Mouse (Mus musculus) left cerebral cortex, postnatal 14 days (tissue): ENCODE data around the gene Rimkla. TPM values are rescaled to one million over a fixed set of nuclear protein-coding genes. Genes with fewer than 3 reads are reported as not detected.

Experiments
- DNase-seq, 2 experiments: peaks; one replicate each; pipeline ENCODE4 v3.0.0; 2021 to 2022; ENCODE audit warnings: low spot score in 2 of 2, mixed read lengths in 1 of 2
- intact Hi-C: fragments of 180-260 bp; cut with DNase I; formaldehyde crosslinking; loops from one replicate; pipeline ENCODE4 v1.15.1; 2025
- total RNA-seq, 2 experiments: library from RNA; stranded (reverse); gene quantifications; 2 replicates each; pipeline ENCODE4 v1.2.3; 2021

Rimkla gene
- total RNA-seq, 2 experiments from 2014 or later = 11.6 to 13.5 TPM

- intact Hi-C loops = no loop called here
- DNase-seq = peak in 1 of 2 experiments; percentile 39
Observed at GRCm38 (mm10) chr4:119430678-119431077, 61.8 kb downstream of the Rimkla start.

GRCm38 (mm10) chr4:119427680-119428079 lies 64.7 kb downstream of the Rimkla start:
- intact Hi-C loops = loop anchor here (5.0 kb wide), 1 partner anchor 35 kb away; no protein-coding TSS in a partner anchor
- DNase-seq = no peak

GRCm38 (mm10) chr4:119425601-119426000 lies 66.8 kb downstream of the Rimkla start:
- intact Hi-C loops = loop anchor here (5.0 kb wide), 1 partner anchor 37 kb away; no protein-coding TSS in a partner anchor
- DNase-seq = no peak

GRCm38 (mm10) chr4:119425077-119425476 lies 67.4 kb downstream of the Rimkla start:
- DNase-seq = no peak
- intact Hi-C loops = loop anchor here (5.0 kb wide), 1 partner anchor 37 kb away; no protein-coding TSS in a partner anchor

GRCm38 (mm10) chr4:119422294-119422964 lies 70.0 kb downstream of the Rimkla start, which contains the start of the genes Ppcs and Zmynd12:
Ppcs (minus strand) TSS chr4:119422420.
Zmynd12 (plus strand) TSS chr4:119422814.
- DNase-seq = peak; percentile 82 to 83
- intact Hi-C loops = no loop called here

- intact Hi-C loops = no loop called here
- DNase-seq = no peak
Observed at GRCm38 (mm10) chr4:119421921-119422293, 70.5 kb downstream of the Rimkla start.

GRCm38 (mm10) chr4:119421191-119421590 lies 71.2 kb downstream of the Rimkla start:
- no peak for DNase-seq

GRCm38 (mm10) chr4:119417894-119418293 lies 74.5 kb downstream of the Rimkla start:
- intact Hi-C loops = no loop called here
- no peak for DNase-seq

More at GRCm38 (mm10) chr4:119421191-119421590, 71.2 kb downstream of the Rimkla start:
- intact Hi-C loops = no loop called here

- intact Hi-C loops = no loop called here
- DNase-seq = no peak
Observed at GRCm38 (mm10) chr4:119417270-119417669, 75.2 kb downstream of the Rimkla start.

Other genes with a start within 250 kb of the Rimkla start
- under 1 TPM; 0.15 to 0.24 TPM for gene Cldn19, start 237.2 kb downstream of the Rimkla start, total RNA-seq
- gene Ybx1, start 198.0 kb downstream of the Rimkla start, total RNA-seq = 100 to 1,000 TPM; 441 to 483 TPM
- gene Ppih, start 172.1 kb downstream of the Rimkla start, total RNA-seq = 10 to 100 TPM; 18.0 to 19.1 TPM
- gene Ccdc30, start 77.1 kb downstream of the Rimkla start, total RNA-seq = 10 to 100 TPM; 19.4 to 19.8 TPM
- gene Ppcs, start 70.2 kb downstream of the Rimkla start, total RNA-seq = 1 to 10 TPM; 4.5 to 5.7 TPM
- under 1 TPM in 1 of 2 experiments, not detected in 1; 0.23 TPM for gene Zmynd12, start 69.8 kb downstream of the Rimkla start, total RNA-seq
- 10 to 100 TPM; 64.7 to 71.2 TPM for gene Foxj3, start 44.4 kb upstream of the Rimkla start, total RNA-seq
- gene Frg2f1, start 46.9 kb upstream of the Rimkla start, total RNA-seq = 10 to 100 TPM; 24.6 to 25.4 TPM
- not detected for gene Guca2a, start 145.1 kb upstream of the Rimkla start, total RNA-seq
- not detected for gene Guca2b, start 166.3 kb upstream of the Rimkla start, total RNA-seq
- gene Hivep3, start 241.2 kb upstream of the Rimkla start, total RNA-seq = 10 to 100 TPM; 65.4 to 79.8 TPM